Mouse (Mus musculus): ENCODE data around the gene Ceacam10. TPM values are rescaled to one million over a fixed set of nuclear protein-coding genes. Genes with fewer than 3 reads are reported as not detected.

Gene Ceacam10
- polyA plus RNA-seq, 1 experiment from 2014 or later, result 0.24 TPM

- WGBS, result 80% methylated on average over 7 of the region's 7 CpGs
- no peaks in the 10 kb centered on the region for H3K36me3 ChIP-seq (ENCODE audit: control insufficient read depth, insufficient read depth, low read length)
- no peak overlapping the region for H3K27ac ChIP-seq (replicated peaks; ENCODE audit: low read depth, low read length)
- H3K9me3 ChIP-seq (ENCODE audit: control insufficient read depth, low read length), result no peaks in the 10 kb centered on the region
- no peaks in the 10 kb centered on the region for H3K27me3 ChIP-seq (ENCODE audit: control insufficient read depth, insufficient read depth, low read length)
- H3K4me3 ChIP-seq (ENCODE audit: low read depth, low read length), result no peak overlapping the region
- no peaks in the 10 kb centered on the region for H3K4me1 ChIP-seq (ENCODE audit: control insufficient read depth, insufficient read depth, low read length)
- no peak for ATAC-seq (ENCODE audit: insufficient number of reproducible peaks, low FRiP score, low TSS enrichment, low read depth)
- no peak for DNase-seq (ENCODE audit: low spot score)
- H3K9ac ChIP-seq (ENCODE audit: low read length), result no peak overlapping the region
- H3K4me2 ChIP-seq (ENCODE audit: low read depth, severe bottlenecking), result no peak overlapping the region
Observed at GRCm38 (mm10) chr7:24824452-24824851, 47.4 kb downstream of the Ceacam10 start.

- Histone ChIP-seq H3K27me3 (ENCODE audit: control insufficient read depth, insufficient read depth, low read length) (no peaks in the 10 kb centered on the region), H3K4me3 (ENCODE audit: low read depth, low read length) (no peak overlapping the region), H3K4me2 (ENCODE audit: low read depth, severe bottlenecking) (no peak overlapping the region), H3K36me3 (ENCODE audit: control insufficient read depth, insufficient read depth, low read length) (no peaks in the 10 kb centered on the region), H3K4me1 (ENCODE audit: control insufficient read depth, insufficient read depth, low read length) (no peaks in the 10 kb centered on the region), H3K9me3 (ENCODE audit: control insufficient read depth, low read length) (no peaks in the 10 kb centered on the region), H3K9ac (ENCODE audit: low read length) (no peak overlapping the region), H3K27ac (replicated peaks; ENCODE audit: low read depth, low read length) (no peak overlapping the region)
- DNase-seq (ENCODE audit: low spot score) (no peak), ATAC-seq (ENCODE audit: insufficient number of reproducible peaks, low FRiP score, low TSS enrichment, low read depth) (no peak)
- WGBS, result 94% methylated on average over 4 of the region's 4 CpGs
Observed at GRCm38 (mm10) chr7:24827181-24827580, 50.2 kb downstream of the Ceacam10 start.

Other genes with a start within 250 kb of the Ceacam10 start
- gene Irgq, start 246.5 kb upstream of the Ceacam10 start, polyA plus RNA-seq (2014; fragmentation: Nextera tagmentation; extraction: Ambion mirVana), result 7.5 and 8.1 TPM in 2 replicates
- 0.19 TPM in 1 of 2 replicates, not detected in the other for gene Pinlyp, start 231.1 kb upstream of the Ceacam10 start, polyA plus RNA-seq (2014; fragmentation: Nextera tagmentation; extraction: Ambion mirVana)
- 141 and 148 TPM in 2 replicates for gene Xrcc1, start 230.9 kb upstream of the Ceacam10 start, polyA plus RNA-seq (2014; fragmentation: Nextera tagmentation; extraction: Ambion mirVana)
- 30.8 and 32.2 TPM in 2 replicates for gene Ethe1, start 189.7 kb upstream of the Ceacam10 start, polyA plus RNA-seq (2014; fragmentation: Nextera tagmentation; extraction: Ambion mirVana)
- gene Zfp575, start 189.6 kb upstream of the Ceacam10 start, polyA plus RNA-seq (2014; fragmentation: Nextera tagmentation; extraction: Ambion mirVana), result 2.1 and 2.3 TPM in 2 replicates
- 0.16 and 0.21 TPM in 2 replicates for gene Phldb3, start 166.4 kb upstream of the Ceacam10 start, polyA plus RNA-seq (2014; fragmentation: Nextera tagmentation; extraction: Ambion mirVana)
- 1.7 and 2.8 TPM in 2 replicates for gene Lypd3, start 140.7 kb upstream of the Ceacam10 start, polyA plus RNA-seq (2014; fragmentation: Nextera tagmentation; extraction: Ambion mirVana)
- gene Tex101, start 100.5 kb upstream of the Ceacam10 start, polyA plus RNA-seq (2014; fragmentation: Nextera tagmentation; extraction: Ambion mirVana), result not detected in 2 replicates
- not detected in 2 replicates for gene BC049730, start 68.0 kb upstream of the Ceacam10 start, polyA plus RNA-seq (2014; fragmentation: Nextera tagmentation; extraction: Ambion mirVana)
- not detected in 2 replicates for gene Gm4763, start 50.3 kb upstream of the Ceacam10 start, polyA plus RNA-seq (2014; fragmentation: Nextera tagmentation; extraction: Ambion mirVana)
- not detected in 2 replicates for gene Cd177, start 16.9 kb upstream of the Ceacam10 start, polyA plus RNA-seq (2014; fragmentation: Nextera tagmentation; extraction: Ambion mirVana)
- 20.0 and 22.1 TPM in 2 replicates for gene Gm9844, start 85.0 kb downstream of the Ceacam10 start, polyA plus RNA-seq (2014; fragmentation: Nextera tagmentation; extraction: Ambion mirVana)
- gene Lypd4, start 92.7 kb downstream of the Ceacam10 start, polyA plus RNA-seq (2014; fragmentation: Nextera tagmentation; extraction: Ambion mirVana), result not detected in 2 replicates
- gene Dmrtc2, start 92.9 kb downstream of the Ceacam10 start, polyA plus RNA-seq (2014; fragmentation: Nextera tagmentation; extraction: Ambion mirVana), result 0.11 TPM in 1 of 2 replicates, not detected in the other
- gene Rps19, start 107.2 kb downstream of the Ceacam10 start, polyA plus RNA-seq (2014; fragmentation: Nextera tagmentation; extraction: Ambion mirVana), result 2,245 and 2,332 TPM in 2 replicates
- 0.30 and 0.56 TPM in 2 replicates for gene Cd79a, start 120.2 kb downstream of the Ceacam10 start, polyA plus RNA-seq (2014; fragmentation: Nextera tagmentation; extraction: Ambion mirVana)
- gene Arhgef1, start 125.7 kb downstream of the Ceacam10 start, polyA plus RNA-seq (2014; fragmentation: Nextera tagmentation; extraction: Ambion mirVana), result 69.9 and 84.4 TPM in 2 replicates
- not detected in 2 replicates for gene Gm4881, start 167.3 kb downstream of the Ceacam10 start, polyA plus RNA-seq (2014; fragmentation: Nextera tagmentation; extraction: Ambion mirVana)
- gene Rabac1, start 195.5 kb downstream of the Ceacam10 start, polyA plus RNA-seq (2014; fragmentation: Nextera tagmentation; extraction: Ambion mirVana), result 78.1 and 81.4 TPM in 2 replicates
- 0.13 and 0.23 TPM in 2 replicates for gene Atp1a3, start 228.8 kb downstream of the Ceacam10 start, polyA plus RNA-seq (2014; fragmentation: Nextera tagmentation; extraction: Ambion mirVana)